Mouse (Mus musculus): Measurements from ENCODE around the gene Tmem131. TPM values are rescaled to one million over a fixed set of nuclear protein-coding genes. Genes with fewer than 3 reads are reported as not detected.
"Not testable (repeated sequence)": the region's sequence is repeated elsewhere in the genome, so short reads cannot be mapped to it uniquely, and the experiment has no call there.

The Tmem131 gene
- polyA plus RNA-seq, 1 experiment from 2014 or later = 6.5 TPM

- 0 out of 2 replicates have a peak overlapping the region, but pooled peaks have one; percentile 7 for H3K27ac ChIP-seq (replicated peaks)
- no peaks in the 10 kb centered on the region for H3K36me3 ChIP-seq
- H3K4me2 ChIP-seq = no peak overlapping the region
- peaks cover 54% of the 10 kb centered on the region for H3K4me1 ChIP-seq
- H3K9me3 ChIP-seq = no peaks in the 10 kb centered on the region
- H3K4me3 ChIP-seq = no peak overlapping the region
- no peaks in the 10 kb centered on the region for H3K27me3 ChIP-seq (replicated peaks)
- ATAC-seq (ENCODE audit: extremely low read depth, insufficient number of reproducible peaks, low FRiP score, low TSS enrichment) = no peak; the same call in 1 of the 2 replicates
- H3K9ac ChIP-seq = no peak overlapping the region
- WGBS = 41% methylated on average over 7 of the region's 7 CpGs
These were observed 28.8 kb downstream of the Tmem131 start for GRCm38 (mm10) chr1:36914455-36915199.

GRCm38 (mm10) chr1:36913806-36914205 lies 29.7 kb downstream of the Tmem131 start:
- peaks cover 45% of the 10 kb centered on the region for H3K4me1 ChIP-seq
- no peaks in the 10 kb centered on the region for H3K36me3 ChIP-seq
- H3K9ac ChIP-seq = no peak overlapping the region
- H3K27ac ChIP-seq (replicated peaks) = no peak overlapping the region
- WGBS = 88% methylated on average over 7 of the region's 7 CpGs
- H3K4me2 ChIP-seq = no peak overlapping the region
- no peaks in the 10 kb centered on the region for H3K9me3 ChIP-seq
- H3K27me3 ChIP-seq (replicated peaks) = no peaks in the 10 kb centered on the region
- ATAC-seq (ENCODE audit: extremely low read depth, insufficient number of reproducible peaks, low FRiP score, low TSS enrichment) = no peak
- H3K4me3 ChIP-seq = no peak overlapping the region

GRCm38 (mm10) chr1:36912239-36912638 lies 31.2 kb downstream of the Tmem131 start:
- H3K4me2 ChIP-seq = no peak overlapping the region
- no peaks in the 10 kb centered on the region for H3K36me3 ChIP-seq
- no peak for ATAC-seq (ENCODE audit: extremely low read depth, insufficient number of reproducible peaks, low FRiP score, low TSS enrichment)
- no peak overlapping the region for H3K27ac ChIP-seq (replicated peaks)
- H3K4me1 ChIP-seq = peaks cover 30% of the 10 kb centered on the region
- H3K4me3 ChIP-seq = no peak overlapping the region
- no peak overlapping the region for H3K9ac ChIP-seq
- 84% methylated on average over 1 of the region's 1 CpGs for WGBS
- no peaks in the 10 kb centered on the region for H3K9me3 ChIP-seq
- H3K27me3 ChIP-seq (replicated peaks) = no peaks in the 10 kb centered on the region

- Histone ChIP-seq H3K36me3 (no peaks in the 10 kb centered on the region), H3K9ac (no peak overlapping the region), H3K27ac (replicated peaks) (no peak overlapping the region), H3K4me3 (no peak overlapping the region), H3K27me3 (replicated peaks) (no peaks in the 10 kb centered on the region), H3K4me2 (no peak overlapping the region), H3K9me3 (no peaks in the 10 kb centered on the region), H3K4me1 (peaks cover 28% of the 10 kb centered on the region)
- ATAC-seq (ENCODE audit: extremely low read depth, insufficient number of reproducible peaks, low FRiP score, low TSS enrichment) = no peak
- WGBS = 93% methylated on average over 3 of the region's 3 CpGs
These were observed 31.9 kb downstream of the Tmem131 start for GRCm38 (mm10) chr1:36911603-36912002.

- no peaks in the 10 kb centered on the region for H3K36me3 ChIP-seq
- no peak overlapping the region for H3K9ac ChIP-seq
- no peaks in the 10 kb centered on the region for H3K27me3 ChIP-seq (replicated peaks)
- no peak overlapping the region for H3K27ac ChIP-seq (replicated peaks)
- WGBS = 85% methylated on average over 5 of the region's 5 CpGs
- ATAC-seq (ENCODE audit: extremely low read depth, insufficient number of reproducible peaks, low FRiP score, low TSS enrichment) = no peak
- no peaks in the 10 kb centered on the region for H3K9me3 ChIP-seq
- H3K4me2 ChIP-seq = no peak overlapping the region
- no peak overlapping the region for H3K4me3 ChIP-seq
- peaks cover 25% of the 10 kb centered on the region for H3K4me1 ChIP-seq
These were observed 33.1 kb downstream of the Tmem131 start for GRCm38 (mm10) chr1:36910397-36910796.

GRCm38 (mm10) chr1:36909965-36910364 lies 33.5 kb downstream of the Tmem131 start:
- not testable (repeated sequence) for H3K27ac ChIP-seq (replicated peaks); H3K9me3 ChIP-seq; H3K4me2 ChIP-seq; H3K9ac ChIP-seq; H3K36me3 ChIP-seq; H3K27me3 ChIP-seq (replicated peaks); H3K4me3 ChIP-seq; ATAC-seq (ENCODE audit: extremely low read depth, insufficient number of reproducible peaks, low FRiP score, low TSS enrichment)
- WGBS = 83% methylated on average over 7 of the region's 7 CpGs
- H3K4me1 ChIP-seq = peaks cover 26% of the 10 kb centered on the region

- no peaks in the 10 kb centered on the region for H3K27me3 ChIP-seq (replicated peaks)
- H3K4me1 ChIP-seq = peaks cover 20% of the 10 kb centered on the region
- H3K27ac ChIP-seq (replicated peaks) = no peak overlapping the region
- H3K4me3 ChIP-seq = no peak overlapping the region
- WGBS = 80% methylated on average over 3 of the region's 3 CpGs
- no peaks in the 10 kb centered on the region for H3K36me3 ChIP-seq
- no peak overlapping the region for H3K9ac ChIP-seq
- no peak for ATAC-seq (ENCODE audit: extremely low read depth, insufficient number of reproducible peaks, low FRiP score, low TSS enrichment)
- H3K9me3 ChIP-seq = no peaks in the 10 kb centered on the region
- H3K4me2 ChIP-seq = no peak overlapping the region
These were observed 38.2 kb downstream of the Tmem131 start for GRCm38 (mm10) chr1:36905216-36905615.

GRCm38 (mm10) chr1:36904489-36904888 lies 39.0 kb downstream of the Tmem131 start:
- H3K27ac ChIP-seq (replicated peaks) = no peak overlapping the region

GRCm38 (mm10) chr1:36904084-36904451 lies 39.4 kb downstream of the Tmem131 start:
- H3K4me2 ChIP-seq = no peak overlapping the region
- no peak overlapping the region for H3K4me3 ChIP-seq
- no peak overlapping the region for H3K9ac ChIP-seq
- H3K27ac ChIP-seq (replicated peaks) = no peak overlapping the region
- no peaks in the 10 kb centered on the region for H3K36me3 ChIP-seq
- no peaks in the 10 kb centered on the region for H3K27me3 ChIP-seq (replicated peaks)
- ATAC-seq (ENCODE audit: extremely low read depth, insufficient number of reproducible peaks, low FRiP score, low TSS enrichment) = no peak
- no peaks in the 10 kb centered on the region for H3K9me3 ChIP-seq
- peaks cover 20% of the 10 kb centered on the region for H3K4me1 ChIP-seq
- WGBS = 57% methylated on average over 3 of the region's 3 CpGs

More at GRCm38 (mm10) chr1:36904489-36904888, 39.0 kb downstream of the Tmem131 start:
- no peak for ATAC-seq (ENCODE audit: extremely low read depth, insufficient number of reproducible peaks, low FRiP score, low TSS enrichment)
- no peaks in the 10 kb centered on the region for H3K9me3 ChIP-seq
- H3K4me1 ChIP-seq = peaks cover 20% of the 10 kb centered on the region
- WGBS = 64% methylated on average over 6 of the region's 6 CpGs
- no peak overlapping the region for H3K9ac ChIP-seq
- H3K4me2 ChIP-seq = no peak overlapping the region
- no peaks in the 10 kb centered on the region for H3K27me3 ChIP-seq (replicated peaks)
- no peak overlapping the region for H3K4me3 ChIP-seq
- H3K36me3 ChIP-seq = no peaks in the 10 kb centered on the region

GRCm38 (mm10) chr1:36903376-36904083 lies 39.9 kb downstream of the Tmem131 start:
- H3K4me3 ChIP-seq = no peak overlapping the region
- H3K9me3 ChIP-seq = no peaks in the 10 kb centered on the region
- 91% methylated on average over 15 of the region's 15 CpGs for WGBS
- no peak overlapping the region for H3K27ac ChIP-seq (replicated peaks)
- H3K4me1 ChIP-seq = peaks cover 20% of the 10 kb centered on the region
- no peak overlapping the region for H3K4me2 ChIP-seq
- ATAC-seq (ENCODE audit: extremely low read depth, insufficient number of reproducible peaks, low FRiP score, low TSS enrichment) = no peak
- no peaks in the 10 kb centered on the region for H3K36me3 ChIP-seq
- no peak overlapping the region for H3K9ac ChIP-seq
- no peaks in the 10 kb centered on the region for H3K27me3 ChIP-seq (replicated peaks)

GRCm38 (mm10) chr1:36902533-36903315 lies 40.7 kb downstream of the Tmem131 start:
- Histone ChIP-seq H3K9ac (no peak overlapping the region), H3K4me2 (no peak overlapping the region), H3K4me1 (peaks cover 20% of the 10 kb centered on the region), H3K27me3 (replicated peaks) (no peaks in the 10 kb centered on the region), H3K4me3 (no peak overlapping the region), H3K27ac (replicated peaks) (no peak overlapping the region), H3K36me3 (no peaks in the 10 kb centered on the region), H3K9me3 (no peaks in the 10 kb centered on the region)
- 85% methylated on average over 11 of the region's 11 CpGs for WGBS
- ATAC-seq (ENCODE audit: extremely low read depth, insufficient number of reproducible peaks, low FRiP score, low TSS enrichment) = no peak
